Comparison of ENCODE assay signal across 8 mouse cellular contexts in the genomic region with DNA sequence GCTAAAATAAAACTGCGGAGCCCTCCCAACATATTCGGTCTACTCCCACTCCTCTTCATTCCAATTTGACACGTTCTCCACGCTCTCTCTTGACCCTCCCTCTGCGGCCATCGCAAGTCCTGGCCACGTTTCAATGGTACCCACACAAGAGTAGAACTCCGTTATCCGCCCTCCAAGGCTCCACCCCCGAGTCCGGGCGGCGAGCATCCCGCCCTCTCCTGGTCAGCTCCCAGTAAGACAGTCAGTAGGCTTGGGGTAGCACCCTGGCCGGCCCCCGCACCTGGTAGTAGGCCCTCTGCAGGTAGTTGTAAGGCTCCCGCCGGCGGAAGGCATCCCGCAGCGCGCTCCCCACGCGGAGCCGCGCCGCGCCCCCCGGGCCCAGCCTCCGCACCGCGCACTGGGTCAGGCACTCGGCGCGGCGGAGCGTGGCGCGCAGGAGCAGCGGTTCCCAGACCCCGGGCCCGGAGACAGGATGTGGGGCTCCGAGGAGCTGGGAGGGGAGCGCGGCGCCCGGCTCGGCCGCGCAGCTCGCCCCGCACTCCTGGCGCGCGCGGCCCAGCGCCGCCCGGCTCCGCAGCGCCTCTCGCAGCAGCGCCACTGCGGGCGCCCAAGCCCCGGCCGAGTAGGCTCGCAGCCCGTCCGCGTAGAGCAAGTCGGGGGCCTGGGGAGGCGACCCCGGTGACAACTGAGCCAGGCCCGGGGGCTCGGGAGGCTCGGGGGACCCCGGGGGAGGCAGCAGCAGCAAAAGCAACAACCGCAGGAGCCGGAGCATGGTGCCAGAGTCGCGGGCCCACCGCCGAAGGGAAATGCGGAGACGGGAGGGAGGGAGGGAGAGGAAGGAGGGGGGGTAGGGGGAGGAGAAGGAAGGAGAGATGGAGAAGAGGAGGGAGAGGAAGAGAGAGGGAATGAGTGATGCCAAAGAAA. TPM values are rescaled to one million over a fixed set of nuclear protein-coding genes. Genes with fewer than 3 reads are reported as not detected.
DNase-seq lines count a peak whose midpoint lies in the region; ATAC-seq and TF ChIP-seq lines count a peak whose summit lies in the region.

Gene P3h3 (minus strand): TSS at position 837 of the 924 bp plus-strand sequence.

- DNase-seq in adipocyte (ENCODE audit: low spot score): peak; percentile 65
- peak; percentile 73 for DNase-seq in gastrocnemius, postnatal 25 days
- DNase-seq in left cerebral cortex, postnatal 25 days (ENCODE audit: low spot score in 2 of 2): peak; percentile 83 to 88
- peak; percentile 91 for DNase-seq in mesoderm, embryonic 11.5 days (ENCODE audit: low read depth, low spot score)
- peak; percentile 88 for DNase-seq in right cerebral cortex, postnatal 25 days
- DNase-seq in urinary bladder, postnatal 36 days (ENCODE audit: low spot score in 2 of 2): peak; percentile 74 to 83

- TF ChIP-seq POLR2A in cortical plate, adult 2 months (IDR thresholded peaks at IDR 0.05; ENCODE audit: extremely low read depth, insufficient read depth, low read length): no peak

- ATAC-seq in inflammation-experienced regulatory T-cells, adult 6 months: peak; percentile 81

- peaks cover 4% of the 10 kb centered on the region for H3K4me1 ChIP-seq in cortical plate, adult 2 months (ENCODE audit: control insufficient read depth, insufficient read depth, low read length)

- H3K27ac ChIP-seq in cortical plate, adult 2 months (ENCODE audit: insufficient read depth, low read length): peak within 1 kb of the TSS; percentile 51; the same call in 1 of the 2 replicates

- TF ChIP-seq CTCF in cortical plate, adult 2 months (IDR thresholded peaks at IDR 0.05; ENCODE audit: extremely low read depth, insufficient read depth, low read length): 0 out of 2 replicates have a peak, but pooled peaks have one; percentile 14

- intact Hi-C loops in left cerebral cortex, postnatal 25 days (cut with DNase I): loop anchor here (1.0 to 5.0 kb wide), 4 partner anchors 61 to 225 kb away; partner anchors contain the start of genes Mlf2 and Pianp

- peak within 1 kb of the TSS; percentile 36 for H3K4me3 ChIP-seq in cortical plate, adult 2 months (ENCODE audit: insufficient read depth, low read length)

RNA-seq across cellular contexts. Expression of gene P3h3, which starts in this region (rescaled TPM):
- 59.6 and 66.5 TPM in 2 replicates for polyA plus RNA-seq in cortical plate, adult 2 months (2012; rRNA removed)
- 1 to 10 TPM; 8.2 to 9.3 TPM for total RNA-seq in gastrocnemius, postnatal 25 days (2021)
- under 1 TPM in 2 of 3 experiments, not detected in 1; 0.30 to 0.36 TPM for polyA plus RNA-seq in inflammation-experienced regulatory T-cells, adult 6 months (2017; shearing (Covaris generic))
- 10 to 100 TPM; 21.9 to 25.7 TPM for total RNA-seq in left cerebral cortex, postnatal 25 days (2021)

Comparison
In these comparisons a context has a peak if more than half of its experiments do, and no peak if none do; other contexts are left out.
1. Peak in every context shown above with its lines: DNase-seq, ATAC-seq, H3K4me3 ChIP-seq and H3K27ac ChIP-seq.
2. RNA of gene P3h3 (polyA plus RNA-seq): 59.6 to 66.5 TPM in cortical plate, adult 2 months; 0.30 to 0.36 TPM in inflammation-experienced regulatory T-cells, adult 6 months; every median in the first group is over 10 times any median in the second.
3. Peak in ATAC-seq in inflammation-experienced regulatory T-cells, adult 6 months; RNA of the gene not detected or under 1 TPM.